Mouse (Mus musculus): ENCODE measurements around the gene Smim12. TPM values are rescaled to one million over a fixed set of nuclear protein-coding genes. Genes with fewer than 3 reads are reported as not detected.

Gene Smim12
- polyA plus RNA-seq, 1 experiment from 2014 or later = 56.3 TPM

DNA sequence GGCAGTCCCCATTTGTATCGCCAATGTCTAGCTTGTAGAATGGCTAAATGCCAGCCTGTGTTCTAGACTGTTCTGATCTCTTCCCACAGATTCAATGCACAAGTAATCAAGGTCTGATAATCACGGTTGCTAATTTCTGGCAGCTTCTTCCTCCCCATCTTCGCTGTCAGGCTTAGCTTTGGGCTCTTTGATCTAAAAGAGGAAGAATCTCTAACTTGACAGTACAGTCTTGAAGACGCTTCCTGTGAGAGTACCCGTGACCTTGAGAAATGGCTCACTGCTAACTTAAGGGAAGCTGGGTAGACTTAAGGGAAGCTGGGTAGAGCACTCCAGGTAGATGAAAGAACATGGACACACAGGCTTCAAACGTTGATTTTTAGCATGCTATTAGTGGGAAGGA, 888 bp upstream of the Smim12 start:
- no peak overlapping the region for H3K4me2 ChIP-seq (replicated peaks)
- H3K4me1 ChIP-seq (replicated peaks) = peaks cover 5% of the 10 kb centered on the region; the same call in 1 of the 2 replicates
- H3K27me3 ChIP-seq (replicated peaks) = peaks cover under 1% of the 10 kb centered on the region; the same call in 1 of the 2 replicates
- H3K9ac ChIP-seq = no peak overlapping the region
- H3K9me3 ChIP-seq = no peaks in the 10 kb centered on the region
- no peak overlapping the region for H3K27ac ChIP-seq
- WGBS = 62% methylated on average over 6 of the region's 6 CpGs
- no peak for ATAC-seq
- no peak overlapping the region for H3K4me3 ChIP-seq (replicated peaks)
- H3K36me3 ChIP-seq = peaks cover 3% of the 10 kb centered on the region; the same call in 1 of the 2 replicates

DNA sequence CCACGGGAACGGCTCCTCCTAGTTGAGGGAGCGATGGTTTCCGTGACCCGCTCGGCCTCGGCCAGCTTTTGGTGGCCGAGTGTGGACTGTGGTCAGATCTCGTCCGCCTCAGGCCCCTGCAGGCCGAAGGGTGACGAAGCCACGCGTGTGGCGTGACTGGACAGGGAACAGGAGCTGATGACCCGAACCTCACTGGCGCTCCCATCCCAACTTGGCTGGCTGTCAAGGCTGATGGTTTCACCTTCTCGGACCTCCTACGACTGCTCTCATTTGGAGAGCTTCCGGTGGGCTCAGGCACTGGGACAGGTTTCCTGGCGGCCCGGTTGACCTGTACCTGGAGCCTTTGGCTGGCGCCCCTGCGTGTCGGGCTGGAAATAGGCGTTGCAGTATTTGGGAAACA, 369 bp downstream of the Smim12 start:
- Histone ChIP-seq H3K4me2 (replicated peaks) (peak overlapping the region; percentile 74), H3K36me3 (peaks cover 8% of the 10 kb centered on the region; the same call in 1 of the 2 replicates), H3K9ac (peak overlapping the region; percentile 82), H3K27ac (no peak overlapping the region), H3K4me3 (replicated peaks) (peak overlapping the region; percentile 74), H3K27me3 (replicated peaks) (no peaks in the 10 kb centered on the region), H3K4me1 (replicated peaks) (peaks cover 5% of the 10 kb centered on the region; the same call in 1 of the 2 replicates), H3K9me3 (no peaks in the 10 kb centered on the region)
- WGBS = under 1% methylated on average over 26 of the region's 26 CpGs
- ATAC-seq = peak; percentile 60

- H3K4me3 ChIP-seq (replicated peaks) = no peak overlapping the region
- H3K36me3 ChIP-seq = peaks cover 8% of the 10 kb centered on the region; the same call in 1 of the 2 replicates
- H3K9me3 ChIP-seq = no peaks in the 10 kb centered on the region
- H3K27ac ChIP-seq = no peak overlapping the region
- ATAC-seq = peak; percentile 90
- no peak overlapping the region for H3K4me2 ChIP-seq (replicated peaks)
- H3K4me1 ChIP-seq (replicated peaks) = 0 out of 2 replicates have a peak, but pooled peaks cover 3% of the 10 kb centered on the region
- H3K27me3 ChIP-seq (replicated peaks) = no peaks in the 10 kb centered on the region
- H3K9ac ChIP-seq = no peak overlapping the region
- WGBS = 4% methylated on average over 5 of the region's 5 CpGs
Observed at GRCm38 (mm10) chr4:127249701-127250349, 6.2 kb downstream of the Smim12 start.

GRCm38 (mm10) chr4:127251963-127252585, 8.5 kb downstream of the Smim12 start:
- Histone ChIP-seq H3K27me3 (replicated peaks) (no peaks in the 10 kb centered on the region), H3K9me3 (no peaks in the 10 kb centered on the region), H3K27ac (no peak overlapping the region), H3K4me1 (replicated peaks) (0 out of 2 replicates have a peak, but pooled peaks cover 3% of the 10 kb centered on the region), H3K4me2 (replicated peaks) (no peak overlapping the region), H3K4me3 (replicated peaks) (no peak overlapping the region), H3K9ac (no peak overlapping the region), H3K36me3 (peaks cover 8% of the 10 kb centered on the region; the same call in 1 of the 2 replicates)
- 54% methylated on average over 22 of the region's 22 CpGs for WGBS
- ATAC-seq = no peak

DNA sequence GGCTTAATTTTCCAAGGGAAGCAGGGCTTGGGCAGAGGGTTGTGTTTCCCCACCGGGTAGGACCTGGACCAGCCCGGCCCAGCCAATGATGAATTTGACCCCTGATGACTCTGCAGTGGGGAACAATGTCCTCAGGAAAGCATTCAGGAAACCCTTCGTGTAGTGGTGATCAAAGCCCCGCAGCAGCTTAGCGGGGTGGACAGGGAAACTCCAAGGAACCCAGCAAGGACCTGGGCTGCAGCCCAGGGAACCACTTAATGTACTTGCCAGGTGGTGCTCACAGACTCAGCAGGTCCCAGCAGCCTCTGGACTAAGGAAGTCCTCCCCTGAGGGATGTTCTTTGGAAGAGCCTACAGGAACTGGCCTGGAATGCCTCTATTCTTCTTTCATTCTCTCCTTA, 13.2 kb downstream of the Smim12 start:
- WGBS = 60% methylated on average over 5 of the region's 5 CpGs
- Histone ChIP-seq H3K4me2 (replicated peaks) (no peak overlapping the region), H3K4me1 (replicated peaks) (0 out of 2 replicates have a peak, but pooled peaks cover 3% of the 10 kb centered on the region), H3K27me3 (replicated peaks) (no peaks in the 10 kb centered on the region), H3K27ac (no peak overlapping the region), H3K9me3 (no peaks in the 10 kb centered on the region), H3K36me3 (no peaks in the 10 kb centered on the region), H3K4me3 (replicated peaks) (no peak overlapping the region), H3K9ac (no peak overlapping the region)
- ATAC-seq = no peak

DNA sequence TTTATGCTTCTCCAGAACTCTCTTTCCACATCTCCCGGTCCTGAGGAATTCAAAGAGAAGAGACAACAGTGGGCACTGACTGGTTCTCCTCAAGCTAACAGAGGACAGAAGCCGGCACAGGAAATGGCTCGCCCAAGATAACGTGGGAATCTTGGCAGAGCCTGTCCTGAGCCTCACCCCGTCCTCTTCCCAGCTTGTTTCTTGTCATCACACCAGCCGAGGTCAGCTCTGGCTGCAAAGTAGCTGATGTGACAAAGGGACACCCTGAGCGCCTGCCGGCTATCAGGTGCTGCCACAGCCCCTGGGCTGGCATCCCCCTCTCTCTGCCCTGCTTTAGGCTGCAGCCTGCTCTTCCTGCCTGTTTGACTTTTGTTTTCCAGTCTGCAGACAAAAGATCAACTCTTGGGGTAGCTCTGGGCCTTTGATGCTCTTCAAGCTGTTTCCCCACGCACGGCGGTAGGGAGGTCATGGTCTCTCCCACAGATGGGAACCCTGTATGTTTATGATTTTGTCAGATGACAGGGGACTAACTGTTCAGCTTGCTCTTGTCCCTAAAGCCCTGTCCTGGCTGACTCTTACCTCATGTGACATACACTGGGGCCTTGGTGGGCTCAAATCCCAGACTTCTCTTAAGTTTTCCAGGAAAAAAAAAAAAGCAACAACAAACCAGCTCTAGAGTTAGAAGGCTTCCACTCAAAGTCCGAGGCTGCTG, 14.8 kb downstream of the Smim12 start:
- H3K36me3 ChIP-seq = no peaks in the 10 kb centered on the region
- no peaks in the 10 kb centered on the region for H3K4me1 ChIP-seq (replicated peaks)
- H3K27ac ChIP-seq = no peak overlapping the region
- H3K9me3 ChIP-seq = no peaks in the 10 kb centered on the region
- WGBS = 40% methylated on average over 12 of the region's 12 CpGs
- H3K4me2 ChIP-seq (replicated peaks) = no peak overlapping the region
- H3K27me3 ChIP-seq (replicated peaks) = no peaks in the 10 kb centered on the region
- ATAC-seq = no peak
- no peak overlapping the region for H3K9ac ChIP-seq
- no peak overlapping the region for H3K4me3 ChIP-seq (replicated peaks)

- no peaks in the 10 kb centered on the region for H3K36me3 ChIP-seq
- no peak for ATAC-seq
- H3K9me3 ChIP-seq = no peaks in the 10 kb centered on the region
- no peak overlapping the region for H3K4me2 ChIP-seq (replicated peaks)
- no peak overlapping the region for H3K27ac ChIP-seq
- WGBS = 89% methylated on average over 14 of the region's 14 CpGs
- H3K4me1 ChIP-seq (replicated peaks) = no peaks in the 10 kb centered on the region
- no peak overlapping the region for H3K9ac ChIP-seq
- H3K27me3 ChIP-seq (replicated peaks) = no peaks in the 10 kb centered on the region
- no peak overlapping the region for H3K4me3 ChIP-seq (replicated peaks)
Observed at GRCm38 (mm10) chr4:127261601-127262000, 18.0 kb downstream of the Smim12 start.

- Histone ChIP-seq H3K27ac (peak overlapping the region; percentile 9; the same call in 1 of the 2 replicates), H3K27me3 (replicated peaks) (no peaks in the 10 kb centered on the region), H3K4me1 (replicated peaks) (no peaks in the 10 kb centered on the region), H3K9me3 (no peaks in the 10 kb centered on the region), H3K9ac (no peak overlapping the region), H3K4me3 (replicated peaks) (no peak overlapping the region), H3K4me2 (replicated peaks) (no peak overlapping the region), H3K36me3 (no peaks in the 10 kb centered on the region)
- 62% methylated on average over 19 of the region's 19 CpGs for WGBS
- ATAC-seq = peak; percentile 15; the same call in 1 of the 2 replicates
Observed at GRCm38 (mm10) chr4:127263438-127264182, 20.0 kb downstream of the Smim12 start.

GRCm38 (mm10) chr4:127264183-127264554, 20.6 kb downstream of the Smim12 start:
- no peaks in the 10 kb centered on the region; the same call in 1 of the 2 replicates for H3K27me3 ChIP-seq (replicated peaks)
- H3K4me2 ChIP-seq (replicated peaks) = no peak overlapping the region
- whole genome bisulfite sequencing = 39% methylated on average over 5 of the region's 5 CpGs
- H3K4me1 ChIP-seq (replicated peaks) = no peaks in the 10 kb centered on the region
- no peak overlapping the region for H3K9ac ChIP-seq
- H3K4me3 ChIP-seq (replicated peaks) = no peak overlapping the region
- no peak for ATAC-seq
- H3K27ac ChIP-seq = no peak overlapping the region
- no peaks in the 10 kb centered on the region for H3K36me3 ChIP-seq
- no peaks in the 10 kb centered on the region for H3K9me3 ChIP-seq

- no peaks in the 10 kb centered on the region for H3K4me1 ChIP-seq (replicated peaks)
- ATAC-seq = 0 out of 2 replicates have a peak, but pooled peaks have one; percentile 20
- H3K27ac ChIP-seq = no peak overlapping the region
- H3K36me3 ChIP-seq = no peaks in the 10 kb centered on the region
- no peaks in the 10 kb centered on the region for H3K27me3 ChIP-seq (replicated peaks)
- H3K9me3 ChIP-seq = no peaks in the 10 kb centered on the region
- no peak overlapping the region for H3K9ac ChIP-seq
- 48% methylated on average over 9 of the region's 9 CpGs for WGBS
- no peak overlapping the region for H3K4me2 ChIP-seq (replicated peaks)
- H3K4me3 ChIP-seq (replicated peaks) = no peak overlapping the region
Observed at GRCm38 (mm10) chr4:127278451-127279001, 34.9 kb downstream of the Smim12 start.

DNA sequence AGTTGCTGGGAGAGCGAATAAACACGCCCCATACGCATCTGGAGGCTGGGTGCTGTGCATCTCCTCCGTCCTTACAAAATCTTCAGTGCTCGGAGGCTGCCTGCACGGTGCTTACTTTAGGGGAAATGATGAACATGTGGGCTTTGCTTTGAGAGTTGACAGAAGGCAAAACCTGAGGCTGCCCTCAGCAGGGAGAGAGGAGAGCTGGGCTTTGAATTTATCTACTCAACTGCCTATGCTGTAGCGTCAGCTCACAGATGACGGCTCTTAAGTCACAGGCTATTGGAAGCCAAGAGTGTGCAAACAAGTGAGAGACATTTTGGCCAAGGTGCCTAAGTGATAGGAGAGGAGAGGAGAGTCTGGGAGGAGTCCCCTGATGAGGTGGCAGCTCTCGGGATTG, 35.7 kb downstream of the Smim12 start:
- Histone ChIP-seq H3K9me3 (no peaks in the 10 kb centered on the region), H3K4me3 (replicated peaks) (no peak overlapping the region), H3K36me3 (no peaks in the 10 kb centered on the region), H3K9ac (no peak overlapping the region), H3K4me2 (replicated peaks) (no peak overlapping the region), H3K27me3 (replicated peaks) (no peaks in the 10 kb centered on the region), H3K27ac (no peak overlapping the region), H3K4me1 (replicated peaks) (no peaks in the 10 kb centered on the region)
- ATAC-seq = no peak
- 72% methylated on average over 9 of the region's 9 CpGs for WGBS

Data from intestine, embryonic 15.5 days (tissue).